Mouse (Mus musculus) hindbrain, embryonic 16.5 days (tissue): Measurements from ENCODE around the gene Snrpd3. TPM values are rescaled to one million over a fixed set of nuclear protein-coding genes. Genes with fewer than 3 reads are reported as not detected.
"Not testable (repeated sequence)": the region's sequence is repeated elsewhere in the genome, so short reads cannot be mapped to it uniquely, and the experiment has no call there.

ENCODE experiments used
- ATAC-seq: fragments of 200-750 bp; cut with Nextera tagmentation; 2 replicates; pipeline ENCODE4 v1.8.0; 2017; ENCODE audit warnings: moderate TSS enrichment, moderate library complexity
- H3K27ac ChIP-seq: fragments of 300-500 bp; sonication (generic); 2 replicates; pipeline ENCODE4 v1.5.1; 2014; ENCODE audit warnings: low read depth, mild to moderate bottlenecking, control low read depth, low read length, moderate library complexity
- H3K27me3 ChIP-seq: fragments of 300-500 bp; sonication (generic); replicated peaks from 2 replicates; pipeline ENCODE4 v1.6.1; 2014; ENCODE audit warnings: low read length; ENCODE audit not compliant: control insufficient read depth, insufficient read depth
- H3K36me3 ChIP-seq: fragments of 300-500 bp; sonication (generic); 2 replicates; pipeline ENCODE4 v1.6.1; 2014; ENCODE audit warnings: mild to moderate bottlenecking, low read length, moderate library complexity, mixed read lengths; ENCODE audit not compliant: control insufficient read depth, insufficient read depth
- H3K4me1 ChIP-seq: fragments of 300-500 bp; sonication (generic); 2 replicates; pipeline ENCODE4 v1.6.1; 2014; ENCODE audit warnings: low read depth, low read length; ENCODE audit not compliant: control insufficient read depth, insufficient read depth
- H3K4me2 ChIP-seq: fragments of 300-500 bp; sonication (generic); 2 replicates; pipeline ENCODE4 v1.6.1; 2014; ENCODE audit warnings: mild to moderate bottlenecking, low read length, control low read depth, moderate library complexity
- H3K4me3 ChIP-seq: fragments of 300-500 bp; sonication (generic); 2 replicates; pipeline ENCODE4 v1.5.1; 2014; ENCODE audit warnings: mild to moderate bottlenecking, low read length, control low read depth, moderate library complexity
- H3K9ac ChIP-seq: fragments of 300-500 bp; sonication (generic); 2 replicates; pipeline ENCODE4 v1.6.1; 2014; ENCODE audit warnings: low read depth, mild to moderate bottlenecking, control low read depth, low read length, moderate library complexity
- H3K9me3 ChIP-seq: fragments of 300-500 bp; sonication (generic); 2 replicates; pipeline ENCODE4 v1.6.1; 2014; ENCODE audit warnings: mild to moderate bottlenecking, low read length, moderate library complexity; ENCODE audit not compliant: control insufficient read depth
- WGBS: fragments of 180-500 bp; shearing (Covaris S2); extraction: QIAGEN DNeasy Blood & Tissue Kit; methylation state at CpG from one replicate; pipeline ENCODE4 v1.1.7; 2014; 5-methylcytosine and 5-hydroxymethylcytosine counted together
- polyA plus RNA-seq: library from polyadenylated mRNA; unstranded; fragments of >200 nt; fragmentation: Nextera tagmentation; extraction: Ambion mirVana; gene quantifications from 2 replicates; pipeline ENCODE4 v1.2.1, GENCODE M21; 2015

Snrpd3 gene
- polyA plus RNA-seq, 1 experiment from 2014 or later = 114 TPM

DNA sequence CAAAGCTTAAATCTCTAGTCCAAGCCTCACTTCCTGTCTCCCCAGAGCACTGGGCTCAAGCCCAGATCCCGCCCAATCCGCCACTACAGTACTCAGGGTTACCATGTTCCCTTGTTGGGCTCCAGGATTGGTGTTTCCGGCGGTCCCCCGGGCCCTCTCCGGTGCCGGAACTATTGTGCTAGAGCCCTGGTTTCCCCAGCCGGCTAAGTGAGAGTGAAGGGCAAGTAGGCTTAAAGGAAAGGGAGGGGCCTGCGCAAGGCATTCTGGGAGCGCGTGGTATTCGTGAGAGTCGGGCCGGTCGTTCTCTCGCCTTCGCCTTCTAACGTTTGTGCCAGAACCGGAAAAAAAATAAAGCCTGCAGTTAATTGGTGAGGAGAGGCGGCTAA, 400 bp downstream of the Snrpd3 start, which contains the start of gene Gucd1:
Gene Gucd1, minus strand, starts transcription at position 215 of the 386 bp plus-strand sequence.
- H3K27ac ChIP-seq = peak within 1 kb of the TSS; percentile 98
- peak within 1 kb of the TSS; percentile 89 for H3K4me3 ChIP-seq
- peak within 1 kb of the TSS; percentile 94 for H3K9ac ChIP-seq
- WGBS = under 1% methylated on average over 20 of the region's 20 CpGs
- peaks cover 23% of the 10 kb centered on the region for H3K4me1 ChIP-seq
- H3K4me2 ChIP-seq = peak within 1 kb of the TSS; percentile 69
- no peaks in the 10 kb centered on the region for H3K9me3 ChIP-seq
- no peaks in the 10 kb centered on the region for H3K27me3 ChIP-seq
- ATAC-seq = peak; percentile 93
- peaks cover 7% of the 10 kb centered on the region for H3K36me3 ChIP-seq

DNA sequence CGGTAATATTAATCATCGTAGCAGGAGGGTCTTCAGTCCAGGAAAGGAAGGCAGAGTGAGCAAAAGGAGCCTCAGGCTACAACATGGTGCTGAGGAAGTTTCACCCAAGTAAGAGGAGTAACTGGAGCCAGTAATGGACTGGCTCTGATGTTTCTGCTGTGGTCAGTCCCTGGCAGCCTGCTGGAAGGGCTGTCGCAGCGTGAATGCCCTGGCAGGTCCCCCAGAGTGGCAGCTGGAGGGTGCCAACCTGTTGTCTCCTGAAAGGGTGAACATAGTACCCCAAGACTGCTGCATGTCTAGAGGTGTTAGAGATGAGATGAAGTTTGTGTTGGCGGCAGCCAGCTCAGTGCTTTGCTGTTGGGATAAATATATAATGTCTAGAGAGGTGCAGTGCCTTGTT, 3.2 kb downstream of the Snrpd3 start:
- peaks cover 10% of the 10 kb centered on the region for H3K36me3 ChIP-seq
- 94% methylated on average over 5 of the region's 5 CpGs for WGBS

DNA sequence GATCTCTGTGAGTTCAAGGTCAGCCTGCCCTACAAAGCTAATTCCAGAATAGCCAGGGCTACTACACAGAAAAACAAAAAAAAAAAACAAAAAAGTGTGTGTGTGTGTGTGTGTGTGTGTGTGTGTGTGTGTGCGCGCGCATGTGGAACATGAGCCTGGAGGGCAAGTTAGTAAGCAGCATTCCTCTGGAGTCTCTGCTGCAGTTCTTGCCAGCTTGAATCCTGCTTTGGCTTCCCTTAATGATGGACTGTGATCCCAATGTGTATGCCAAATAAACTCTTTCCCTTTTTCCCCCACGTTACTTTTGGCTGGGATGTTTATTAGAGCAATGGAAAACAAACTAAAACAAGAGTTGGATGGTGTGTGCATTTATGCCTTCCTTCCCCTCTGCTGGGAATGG, 4.3 kb downstream of the Snrpd3 start:
- H3K9ac ChIP-seq = no peak overlapping the region
- H3K4me3 ChIP-seq = no peak overlapping the region
- H3K27me3 ChIP-seq = no peaks in the 10 kb centered on the region
- no peak overlapping the region for H3K27ac ChIP-seq
- no peak for ATAC-seq
- H3K36me3 ChIP-seq = peaks cover 10% of the 10 kb centered on the region
- 97% methylated on average over 4 of the region's 4 CpGs for WGBS
- no peak overlapping the region for H3K4me2 ChIP-seq
- H3K4me1 ChIP-seq = peaks cover 9% of the 10 kb centered on the region
- no peaks in the 10 kb centered on the region for H3K9me3 ChIP-seq

More for the DNA sequence above, 3.2 kb downstream of the Snrpd3 start:
- no peak overlapping the region for H3K27ac ChIP-seq
- H3K27me3 ChIP-seq = no peaks in the 10 kb centered on the region
- no peak for ATAC-seq
- peaks cover 20% of the 10 kb centered on the region for H3K4me1 ChIP-seq
- no peak overlapping the region for H3K9ac ChIP-seq
- no peak overlapping the region for H3K4me2 ChIP-seq
- H3K9me3 ChIP-seq = no peaks in the 10 kb centered on the region
- H3K4me3 ChIP-seq = no peak overlapping the region

DNA sequence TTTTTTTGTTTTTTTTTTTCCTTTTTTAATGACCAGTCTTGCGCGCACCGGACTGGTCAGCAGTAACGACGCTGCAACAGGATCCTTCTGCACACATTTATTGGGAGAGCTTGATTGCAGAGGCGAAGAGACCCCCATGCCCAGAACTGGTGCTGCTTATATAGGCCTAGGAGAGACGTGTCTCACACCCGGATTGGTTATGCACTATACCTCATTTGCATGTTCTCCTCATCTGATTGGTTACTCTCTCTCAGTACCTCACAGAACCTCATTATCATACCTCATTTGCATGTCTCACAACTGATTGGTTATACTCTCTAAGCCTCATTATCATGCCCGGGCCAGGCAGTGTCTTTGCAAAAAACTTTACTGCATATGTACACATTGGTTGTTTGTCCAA, 8.1 kb downstream of the Snrpd3 start:
- H3K4me1 ChIP-seq, H3K4me3 ChIP-seq, H3K27ac ChIP-seq, ATAC-seq, H3K9ac ChIP-seq, H3K4me2 ChIP-seq, H3K9me3 ChIP-seq, H3K27me3 ChIP-seq: not testable (repeated sequence)
- WGBS = 93% methylated on average over 9 of the region's 9 CpGs
- peaks cover 10% of the 10 kb centered on the region for H3K36me3 ChIP-seq

DNA sequence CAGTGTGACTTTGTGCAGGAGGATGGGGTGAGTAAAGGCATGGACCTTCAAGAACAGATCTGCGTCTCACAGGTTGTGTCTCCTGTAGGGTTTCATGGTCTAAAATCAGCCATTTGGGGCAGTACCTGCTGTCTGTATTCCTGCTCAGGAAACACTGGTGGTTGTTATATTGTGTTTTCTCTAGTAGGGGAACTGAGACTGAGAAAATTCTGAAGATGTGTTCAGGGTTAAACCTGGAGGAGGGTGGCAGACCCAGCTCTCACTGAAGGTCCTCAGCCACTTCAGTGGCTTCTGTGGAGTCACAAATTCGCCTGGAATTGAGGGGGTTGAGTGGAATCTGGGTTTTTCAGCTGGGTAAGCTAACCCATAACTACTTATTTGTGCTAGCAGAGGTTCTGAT, 13.0 kb downstream of the Snrpd3 start:
- no peak for ATAC-seq

GRCm38 (mm10) chr10:75531532-75532090, 14.3 kb downstream of the Snrpd3 start:
- H3K4me1 ChIP-seq = no peaks in the 10 kb centered on the region
- H3K4me2 ChIP-seq = no peak overlapping the region
- 90% methylated on average over 9 of the region's 9 CpGs for WGBS
- peaks cover 21% of the 10 kb centered on the region for H3K36me3 ChIP-seq
- no peaks in the 10 kb centered on the region for H3K27me3 ChIP-seq
- no peak for ATAC-seq
- H3K27ac ChIP-seq = no peak overlapping the region
- H3K4me3 ChIP-seq = no peak overlapping the region
- H3K9me3 ChIP-seq = no peaks in the 10 kb centered on the region
- H3K9ac ChIP-seq = no peak overlapping the region

More for the DNA sequence above, 13.0 kb downstream of the Snrpd3 start:
- WGBS = 79% methylated on average over 2 of the region's 2 CpGs
- H3K27ac ChIP-seq = no peak overlapping the region
- H3K4me3 ChIP-seq = no peak overlapping the region
- peaks cover 9% of the 10 kb centered on the region for H3K36me3 ChIP-seq
- H3K27me3 ChIP-seq = no peaks in the 10 kb centered on the region
- no peaks in the 10 kb centered on the region for H3K4me1 ChIP-seq
- H3K9ac ChIP-seq = no peak overlapping the region
- H3K4me2 ChIP-seq = no peak overlapping the region
- no peaks in the 10 kb centered on the region for H3K9me3 ChIP-seq

DNA sequence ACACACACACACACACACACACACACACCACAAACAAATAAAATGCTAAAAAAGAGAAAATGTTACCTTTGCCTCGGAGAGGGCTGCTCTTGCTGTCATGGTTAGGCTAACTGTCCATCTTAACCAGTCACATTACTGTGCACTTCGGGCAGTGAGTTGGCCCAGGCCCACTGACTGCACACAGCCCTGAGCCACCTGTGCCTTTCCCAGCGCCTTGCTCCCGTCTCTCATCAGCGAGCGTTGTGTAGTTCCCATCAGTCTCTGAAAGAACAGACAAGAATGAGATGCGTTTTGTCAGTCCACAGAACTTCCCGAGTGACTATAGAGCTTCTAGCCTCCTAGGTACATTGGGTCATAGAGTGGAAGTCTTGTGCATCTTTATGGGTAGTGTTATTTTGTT, 16.9 kb downstream of the Snrpd3 start:
- WGBS = 94% methylated on average over 8 of the region's 8 CpGs
- H3K27me3 ChIP-seq = no peaks in the 10 kb centered on the region
- no peaks in the 10 kb centered on the region for H3K4me1 ChIP-seq
- H3K4me3 ChIP-seq = no peak overlapping the region
- ATAC-seq = no peak
- no peak overlapping the region for H3K27ac ChIP-seq
- H3K36me3 ChIP-seq = peaks cover 21% of the 10 kb centered on the region
- no peak overlapping the region for H3K9ac ChIP-seq
- H3K4me2 ChIP-seq = no peak overlapping the region
- no peaks in the 10 kb centered on the region for H3K9me3 ChIP-seq

DNA sequence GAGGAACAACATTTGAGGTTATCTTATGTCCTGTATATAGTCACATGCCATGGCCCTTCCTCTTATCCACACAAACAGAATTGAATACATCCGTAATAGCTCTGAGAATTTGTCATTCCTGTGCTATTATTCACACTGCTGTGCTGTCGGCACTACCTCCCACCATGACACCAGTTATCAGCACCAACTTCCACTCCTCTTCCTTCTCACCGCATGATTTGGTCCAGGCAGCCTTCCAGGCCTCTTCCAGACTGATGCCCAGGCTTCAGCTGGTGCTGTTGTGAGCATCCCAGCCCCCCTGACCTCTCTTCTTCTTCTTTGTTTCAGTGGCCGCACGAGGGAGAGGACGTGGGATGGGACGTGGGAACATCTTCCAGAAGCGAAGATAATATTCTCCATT, 17.6 kb downstream of the Snrpd3 start:
- H3K4me2 ChIP-seq = no peak overlapping the region
- 76% methylated on average over 8 of the region's 8 CpGs for WGBS
- H3K4me3 ChIP-seq = no peak overlapping the region
- peaks cover 21% of the 10 kb centered on the region for H3K36me3 ChIP-seq
- H3K9me3 ChIP-seq = no peaks in the 10 kb centered on the region
- H3K4me1 ChIP-seq = no peaks in the 10 kb centered on the region
- no peaks in the 10 kb centered on the region for H3K27me3 ChIP-seq
- no peak overlapping the region for H3K9ac ChIP-seq
- H3K27ac ChIP-seq = no peak overlapping the region
- ATAC-seq = no peak

DNA sequence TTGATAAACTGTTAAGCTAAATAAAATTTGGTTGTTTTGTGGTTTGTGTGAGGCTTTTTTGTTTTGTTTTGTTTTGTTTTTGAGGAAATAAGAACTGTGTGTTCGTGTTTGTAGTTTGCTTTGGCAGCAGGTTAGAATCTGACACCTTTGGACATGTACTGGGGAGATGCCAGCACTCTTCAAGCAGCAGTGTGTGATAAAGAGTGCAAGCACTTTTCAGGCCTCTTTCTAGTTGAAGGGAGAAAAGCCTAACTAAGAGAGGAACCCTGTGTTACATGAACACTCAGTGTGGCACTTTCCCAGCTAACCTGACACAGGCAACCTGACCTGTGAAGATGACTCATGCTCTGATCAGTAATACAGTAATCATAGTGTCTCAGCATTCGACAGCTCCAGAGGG, 18.1 kb downstream of the Snrpd3 start:
- WGBS = 95% methylated on average over 2 of the region's 2 CpGs
- Histone ChIP-seq H3K27me3 (no peaks in the 10 kb centered on the region), H3K4me3 (no peak overlapping the region), H3K36me3 (peaks cover 21% of the 10 kb centered on the region), H3K4me2 (no peak overlapping the region), H3K9ac (no peak overlapping the region), H3K9me3 (no peaks in the 10 kb centered on the region), H3K27ac (no peak overlapping the region), H3K4me1 (no peaks in the 10 kb centered on the region)
- no peak for ATAC-seq

DNA sequence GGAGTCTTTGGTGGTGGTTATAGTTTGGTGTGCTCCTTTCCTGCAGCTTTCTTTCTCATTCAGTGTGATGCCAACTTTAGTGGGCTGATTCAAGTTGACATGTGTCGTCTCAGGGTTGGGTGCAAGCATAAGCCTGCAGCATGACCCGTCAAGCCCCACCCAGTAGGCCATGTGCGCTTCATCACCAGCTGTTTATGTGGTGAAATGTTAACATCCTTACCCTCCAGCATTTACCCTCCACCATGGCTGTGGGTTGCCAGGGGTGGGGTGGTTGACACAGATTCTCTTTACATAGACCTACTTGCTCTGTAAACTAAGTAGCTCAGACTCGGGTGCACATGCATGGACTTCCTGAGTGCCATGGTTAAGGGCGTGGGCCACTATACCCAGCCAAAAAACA, 18.8 kb downstream of the Snrpd3 start:
- 94% methylated on average over 5 of the region's 5 CpGs for WGBS
- H3K27ac ChIP-seq = no peak overlapping the region
- H3K4me3 ChIP-seq = no peak overlapping the region
- H3K27me3 ChIP-seq = no peaks in the 10 kb centered on the region
- H3K4me2 ChIP-seq = no peak overlapping the region
- peaks cover 21% of the 10 kb centered on the region for H3K36me3 ChIP-seq
- no peaks in the 10 kb centered on the region for H3K9me3 ChIP-seq
- no peak overlapping the region for H3K9ac ChIP-seq
- ATAC-seq = no peak
- H3K4me1 ChIP-seq = no peaks in the 10 kb centered on the region
